Mouse (Mus musculus): ENCODE data around the gene Gpr4. TPM values are rescaled to one million over a fixed set of nuclear protein-coding genes. Genes with fewer than 3 reads are reported as not detected.

Gpr4 gene
- total RNA-seq, 1 experiment from 2014 or later: 6.2 TPM

GRCm38 (mm10) chr7:19194676-19195075, 17.7 kb upstream of the Gpr4 start:
- no peak for DNase-seq

DNA sequence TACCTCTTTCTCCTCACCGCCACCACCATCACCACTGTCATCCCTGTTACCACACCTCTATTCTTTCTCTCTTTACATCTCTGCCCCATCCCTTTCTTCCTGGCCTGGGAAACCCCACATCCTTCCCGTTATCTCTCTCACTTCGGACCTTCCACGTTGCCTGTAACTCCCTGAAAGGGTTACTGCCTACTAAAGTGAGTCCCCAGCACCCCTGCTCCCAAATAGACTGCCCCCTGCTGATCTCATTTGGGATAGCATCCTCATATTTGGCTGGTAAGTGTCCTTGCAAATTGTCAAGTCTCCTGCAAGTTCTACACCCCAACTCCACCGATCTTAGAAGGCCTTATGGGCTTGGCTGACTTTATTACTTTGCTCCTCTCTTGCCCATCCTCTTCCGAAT, 15.7 kb upstream of the Gpr4 start:
- DNase-seq: no peak

GRCm38 (mm10) chr7:19197985-19198384, 14.4 kb upstream of the Gpr4 start:
- DNase-seq: peak; percentile 34

GRCm38 (mm10) chr7:19201660-19202059, 10.7 kb upstream of the Gpr4 start:
- DNase-seq: no peak

GRCm38 (mm10) chr7:19202065-19202850, 10.1 kb upstream of the Gpr4 start:
- no peak for DNase-seq

GRCm38 (mm10) chr7:19208201-19208910, 4.0 kb upstream of the Gpr4 start:
- no peak for DNase-seq

GRCm38 (mm10) chr7:19208944-19209472, 3.3 kb upstream of the Gpr4 start:
- DNase-seq: no peak

GRCm38 (mm10) chr7:19209494-19209893, 2.8 kb upstream of the Gpr4 start:
- DNase-seq: no peak

- no peak for DNase-seq
Measured at GRCm38 (mm10) chr7:19210010-19210409, 2.3 kb upstream of the Gpr4 start.

GRCm38 (mm10) chr7:19211041-19211675, 1.2 kb upstream of the Gpr4 start:
- no peak for DNase-seq

DNA sequence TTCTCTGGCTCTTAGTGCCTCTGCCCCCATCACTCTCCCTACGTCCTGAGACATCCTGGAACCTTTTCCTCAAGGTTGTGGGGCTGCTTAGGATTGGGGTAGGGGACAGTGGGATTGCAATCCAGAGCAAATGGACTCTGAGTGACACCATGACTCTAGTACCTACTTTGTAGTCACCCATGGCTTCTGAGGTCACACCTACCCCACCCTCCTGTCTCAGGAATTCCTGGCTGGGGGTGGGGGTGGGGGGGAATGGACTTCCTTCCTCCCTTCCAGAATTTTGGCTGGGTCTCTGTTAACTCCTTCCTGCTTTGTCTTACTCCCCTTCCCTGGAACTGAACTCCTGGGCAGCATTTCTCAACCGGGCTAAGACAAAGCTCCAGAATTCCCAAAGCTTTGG, 1.0 kb downstream of the Gpr4 start:
- no peak for DNase-seq

- DNase-seq: no peak
Measured at GRCm38 (mm10) chr7:19214369-19214768, 2.0 kb downstream of the Gpr4 start.

DNA sequence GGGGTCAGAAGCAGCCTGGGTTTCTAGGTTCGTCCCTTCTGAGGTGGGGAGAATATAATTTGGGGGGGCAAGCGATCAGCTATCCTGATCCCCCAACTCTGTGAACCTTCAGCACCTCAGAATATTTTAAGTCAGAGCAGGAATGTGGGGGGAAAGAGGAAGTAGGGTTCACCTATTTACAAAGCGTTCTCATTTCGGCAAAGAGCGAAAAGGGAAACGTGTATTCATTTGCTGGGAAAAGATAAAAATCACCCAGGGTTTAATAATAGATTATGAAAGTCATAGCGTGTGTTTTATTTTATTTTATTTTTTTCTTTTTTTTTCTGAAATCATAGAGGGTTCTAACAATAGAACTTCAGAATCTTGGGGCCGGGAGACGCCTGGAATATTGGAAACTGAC, 2.6 kb downstream of the Gpr4 start:
- DNase-seq: no peak

GRCm38 (mm10) chr7:19217492-19217891, 5.2 kb downstream of the Gpr4 start:
- no peak for DNase-seq

DNA sequence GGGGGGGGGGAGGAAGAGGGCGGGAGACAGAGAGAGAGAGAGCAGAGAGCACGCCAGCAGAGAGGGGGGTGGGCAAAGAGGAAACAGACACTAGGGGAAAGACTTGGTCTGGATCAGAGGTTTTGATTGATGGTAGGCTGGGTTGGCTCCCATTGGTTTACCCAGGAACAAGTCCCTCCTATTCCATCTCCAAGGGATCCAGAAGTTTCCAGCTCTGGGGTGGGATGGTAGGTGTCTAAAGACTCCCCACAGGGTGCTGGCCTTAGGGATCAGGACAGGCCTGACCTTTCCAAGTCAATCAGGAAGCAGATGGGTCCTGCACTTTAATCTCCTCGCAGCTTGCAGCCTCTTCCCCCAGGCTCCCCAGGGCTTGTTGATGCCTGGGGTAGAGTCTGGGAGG, 5.6 kb downstream of the Gpr4 start:
- DNase-seq: no peak

GRCm38 (mm10) chr7:19220061-19220460, 7.7 kb downstream of the Gpr4 start:
- DNase-seq: no peak

- no peak for DNase-seq
Measured at GRCm38 (mm10) chr7:19222189-19222588, 9.9 kb downstream of the Gpr4 start.

- DNase-seq: no peak
Measured at GRCm38 (mm10) chr7:19222875-19223274, 10.5 kb downstream of the Gpr4 start.

GRCm38 (mm10) chr7:19224933-19225332, 12.6 kb downstream of the Gpr4 start:
- no peak for DNase-seq

DNA sequence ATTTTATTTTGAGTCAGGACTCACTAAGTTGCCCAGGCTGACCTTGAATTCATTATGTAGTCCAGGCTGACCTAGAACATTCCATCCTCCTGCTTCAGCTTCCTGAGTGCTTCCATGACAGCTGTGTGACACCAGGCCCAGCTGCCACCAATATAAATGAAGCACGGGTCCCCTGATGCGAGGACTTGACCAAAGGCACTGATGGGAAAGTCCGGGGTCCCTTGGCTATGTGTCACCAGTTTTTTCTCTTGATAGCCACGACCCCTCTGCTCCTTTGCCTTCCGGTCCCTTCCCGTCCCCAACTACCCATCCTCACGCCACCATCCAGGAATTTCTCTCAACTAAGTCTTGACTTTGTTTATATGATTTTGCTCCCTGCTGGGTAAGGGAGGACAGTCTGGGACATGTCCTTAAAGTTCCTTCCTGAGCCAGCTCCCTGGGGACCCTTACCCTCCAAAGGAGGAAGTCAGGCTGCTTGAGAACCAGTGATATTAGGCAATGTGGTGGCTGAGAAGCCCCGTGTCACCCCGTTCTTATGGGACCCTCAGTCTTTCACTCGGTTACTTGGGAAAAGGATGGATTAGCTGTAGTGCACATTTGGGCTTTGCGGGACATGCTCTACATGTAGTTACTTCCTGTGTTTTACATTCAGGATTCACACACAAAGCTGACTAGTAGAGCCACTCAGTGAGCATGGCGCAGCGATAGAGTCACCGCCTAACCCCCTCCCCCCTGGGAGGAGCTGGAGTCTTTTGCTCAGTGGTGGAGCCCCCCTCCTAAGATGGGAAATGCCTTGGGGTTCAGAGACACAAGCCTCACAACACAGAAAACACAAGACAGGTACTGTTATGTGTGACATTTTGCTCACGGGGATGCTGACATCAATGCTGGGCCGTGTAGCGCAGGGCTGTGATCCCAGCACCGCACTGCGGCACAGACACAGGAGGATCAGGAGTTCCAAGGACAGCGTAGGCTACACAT, 14.8 kb downstream of the Gpr4 start:
- no peak for DNase-seq

GRCm38 (mm10) chr7:19227883-19228792, 15.8 kb downstream of the Gpr4 start, which contains the start of gene Opa3:
Gene Opa3, plus strand, starts transcription at chr7:19228334.
- peak; percentile 99 for DNase-seq
